Mouse (Mus musculus) liver, adult 2 months (tissue): ENCODE measurements around the gene Slc1a3. TPM values are rescaled to one million over a fixed set of nuclear protein-coding genes. Genes with fewer than 3 reads are reported as not detected.
"Not testable (repeated sequence)": the region's sequence is repeated elsewhere in the genome, so short reads cannot be mapped to it uniquely, and the experiment has no call there.

Experiments
- DNase-seq: peaks from one replicate; pipeline ENCODE4 v3.0.0-alpha.2; 2011; ENCODE audit warnings: low read depth, low spot score; ENCODE audit errors: extremely low read depth
- H3K27ac ChIP-seq: fragments of 200-500 bp; replicated peaks from 2 replicates; pipeline ENCODE4 v1.5.1; 2012; ENCODE audit warnings: low read depth, mild to moderate bottlenecking, control low read depth, inconsistent platforms, low read length; ENCODE audit not compliant: insufficient read depth
- H3K27me3 ChIP-seq: fragments of 200-500 bp; 2 replicates; pipeline ENCODE4 v1.6.1; 2012; ENCODE audit warnings: mild to moderate bottlenecking, moderate library complexity, low read length, inconsistent platforms; ENCODE audit not compliant: control insufficient read depth, insufficient read depth
- H3K36me3 ChIP-seq: fragments of 200-500 bp; 2 replicates; pipeline ENCODE4 v1.6.1; 2012; ENCODE audit warnings: low read length, inconsistent platforms; ENCODE audit not compliant: control insufficient read depth, insufficient read depth
- H3K4me1 ChIP-seq: fragments of 200-500 bp; 2 replicates; pipeline ENCODE4 v1.6.1; 2011; ENCODE audit warnings: low read length; ENCODE audit not compliant: control insufficient read depth, insufficient read depth
- H3K4me3 ChIP-seq: fragments of 200-500 bp; 2 replicates; pipeline ENCODE4 v1.5.1; 2011; ENCODE audit warnings: low read depth, mild to moderate bottlenecking, control low read depth, low read length, moderate library complexity; ENCODE audit not compliant: insufficient read depth
- H3K79me2 ChIP-seq: fragments of 200-500 bp; 2 replicates; pipeline ENCODE4 v1.6.1; 2012; ENCODE audit warnings: inconsistent platforms, mild to moderate bottlenecking, low read length, moderate library complexity; ENCODE audit not compliant: control insufficient read depth, insufficient read depth
- H3K9ac ChIP-seq: fragments of 200-500 bp; 2 replicates; pipeline ENCODE4 v1.6.1; 2012; ENCODE audit warnings: low read depth, mild to moderate bottlenecking, control low read depth, inconsistent platforms, low read length
- CTCF ChIP-seq: fragments of 200-500 bp; IDR thresholded peaks from 2 replicates; pipeline ENCODE4 v1.5.1; 2011; ENCODE audit warnings: low read depth, low read length, control low read depth
- POLR2A ChIP-seq: fragments of 200-500 bp; IDR thresholded peaks from 2 replicates; pipeline ENCODE4 v1.6.1; 2011; ENCODE audit warnings: low read length, control low read depth; ENCODE audit not compliant: insufficient read depth; ENCODE audit errors: extremely low read depth
- WGBS: fragments of 180-500 bp; shearing (Covaris S2); methylation state at CpG from one replicate; pipeline ENCODE4 v1.1.7; 2018; 5-methylcytosine and 5-hydroxymethylcytosine counted together
- polyA plus RNA-seq: library from polyadenylated mRNA; depleted of rRNA; stranded (reverse); fragments of >200 nt; gene quantifications from 2 replicates; pipeline ENCODE4 v1.2.3, GENCODE M21; 2012
- total RNA-seq: library from RNA; depleted of rRNA; stranded (reverse); fragments of >200 nt; gene quantifications from 2 replicates; pipeline ENCODE4 v1.2.3, GENCODE M21; 2014

The Slc1a3 gene
- total and polyA plus RNA-seq, 2 experiments: 0.12 to 0.46 TPM

GRCm38 (mm10) chr15:8697976-8698375, 12.6 kb downstream of the Slc1a3 start:
- H3K79me2 ChIP-seq: no peaks in the 10 kb centered on the region
- H3K36me3 ChIP-seq: no peaks in the 10 kb centered on the region
- no peak for DNase-seq
- TF ChIP-seq CTCF: no peak
- TF ChIP-seq POLR2A: no peak
- no peak overlapping the region for H3K27ac ChIP-seq
- H3K4me3 ChIP-seq: no peak overlapping the region
- no peak overlapping the region for H3K9ac ChIP-seq
- H3K4me1 ChIP-seq: no peaks in the 10 kb centered on the region
- H3K27me3 ChIP-seq: no peaks in the 10 kb centered on the region; the same call in 1 of the 2 replicates
- WGBS: 49% methylated on average over 3 of the region's 3 CpGs

GRCm38 (mm10) chr15:8697500-8697899, 13.1 kb downstream of the Slc1a3 start:
- WGBS: 75% methylated on average over 3 of the region's 3 CpGs
- H3K27ac ChIP-seq: no peak overlapping the region

GRCm38 (mm10) chr15:8690141-8690540, 20.4 kb downstream of the Slc1a3 start:
- H3K27ac ChIP-seq, H3K79me2 ChIP-seq, H3K9ac ChIP-seq, DNase-seq, H3K4me3 ChIP-seq, H3K27me3 ChIP-seq, H3K36me3 ChIP-seq, H3K4me1 ChIP-seq: not testable (repeated sequence)
- WGBS: 92% methylated on average over 6 of the region's 6 CpGs

More at GRCm38 (mm10) chr15:8697500-8697899, 13.1 kb downstream of the Slc1a3 start:
- no peaks in the 10 kb centered on the region for H3K36me3 ChIP-seq
- H3K79me2 ChIP-seq: no peaks in the 10 kb centered on the region
- H3K27me3 ChIP-seq: no peaks in the 10 kb centered on the region; the same call in 1 of the 2 replicates
- H3K4me1 ChIP-seq: no peaks in the 10 kb centered on the region
- H3K9ac ChIP-seq: no peak overlapping the region
- H3K4me3 ChIP-seq: no peak overlapping the region
- TF ChIP-seq POLR2A (no peak), CTCF (no peak)
- DNase-seq: no peak

- no peaks in the 10 kb centered on the region for H3K79me2 ChIP-seq
- H3K36me3 ChIP-seq: no peaks in the 10 kb centered on the region
- WGBS: 94% methylated on average over 4 of the region's 4 CpGs
- H3K9ac ChIP-seq: no peak overlapping the region
- no peak for TF ChIP-seq POLR2A
- TF ChIP-seq CTCF: no peak
- H3K4me1 ChIP-seq: no peaks in the 10 kb centered on the region
- no peak overlapping the region for H3K4me3 ChIP-seq
- H3K27me3 ChIP-seq: no peaks in the 10 kb centered on the region
- no peak overlapping the region for H3K27ac ChIP-seq
- no peak for DNase-seq
Observed at GRCm38 (mm10) chr15:8686846-8687245, 23.7 kb downstream of the Slc1a3 start.

- DNase-seq: no peak
- no peak overlapping the region for H3K27ac ChIP-seq
- no peaks in the 10 kb centered on the region for H3K36me3 ChIP-seq
- no peaks in the 10 kb centered on the region for H3K4me1 ChIP-seq
- no peaks in the 10 kb centered on the region for H3K27me3 ChIP-seq
- no peak overlapping the region for H3K9ac ChIP-seq
- H3K79me2 ChIP-seq: no peaks in the 10 kb centered on the region
- no peak for TF ChIP-seq CTCF
- TF ChIP-seq POLR2A: no peak
- 93% methylated on average over 7 of the region's 7 CpGs for WGBS
- no peak overlapping the region for H3K4me3 ChIP-seq
Observed at GRCm38 (mm10) chr15:8685506-8685905, 25.1 kb downstream of the Slc1a3 start.

GRCm38 (mm10) chr15:8684263-8684662, 26.3 kb downstream of the Slc1a3 start:
- Histone ChIP-seq H3K4me3 (no peak overlapping the region), H3K4me1 (no peaks in the 10 kb centered on the region), H3K27ac (no peak overlapping the region), H3K9ac (no peak overlapping the region), H3K79me2 (no peaks in the 10 kb centered on the region), H3K27me3 (no peaks in the 10 kb centered on the region), H3K36me3 (no peaks in the 10 kb centered on the region)
- WGBS: 94% methylated on average over 3 of the region's 3 CpGs
- DNase-seq: no peak
- no peak for TF ChIP-seq POLR2A
- TF ChIP-seq CTCF: no peak
